Mouse (Mus musculus): ENCODE data around the gene Cacfd1. TPM values are rescaled to one million over a fixed set of nuclear protein-coding genes. Genes with fewer than 3 reads are reported as not detected.
A peak's percentile ranks its signal among the peaks of the same experiment; 100 is the strongest.

Gene Cacfd1
- polyA plus RNA-seq, 1 experiment from 2014 or later: 56.5 TPM

DNA sequence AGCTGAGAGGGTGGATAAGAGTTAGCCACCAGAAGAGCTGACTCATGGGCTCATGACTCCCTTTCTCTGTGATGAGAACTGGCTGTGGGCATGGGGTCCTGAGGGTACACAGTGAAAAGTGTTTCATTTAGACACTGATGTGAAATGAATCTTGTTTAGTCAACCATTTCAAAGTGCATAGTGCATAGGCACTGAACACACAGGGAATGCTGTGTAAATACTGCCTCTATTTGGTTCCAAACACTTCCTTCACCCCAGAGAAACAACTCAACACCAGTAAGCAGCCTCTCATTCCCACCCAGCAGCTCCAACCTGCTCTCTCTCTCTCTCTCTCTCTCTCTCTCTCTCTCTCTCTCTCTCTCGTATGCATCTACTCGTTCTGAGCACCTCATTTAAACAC is 25.5 kb upstream of the Cacfd1 start:
- no peak overlapping the region for H3K27ac ChIP-seq (ENCODE audit: low read depth, low read length)
- H3K9ac ChIP-seq (ENCODE audit: low read depth, low read length): no peak overlapping the region
- no peaks in the 10 kb centered on the region for H3K36me3 ChIP-seq (ENCODE audit: control insufficient read depth, insufficient read depth, low read length)
- H3K4me1 ChIP-seq (ENCODE audit: control insufficient read depth, insufficient read depth, low read length): no peaks in the 10 kb centered on the region
- no peak overlapping the region for H3K4me3 ChIP-seq (ENCODE audit: low read length)
- H3K4me2 ChIP-seq (replicated peaks; ENCODE audit: low read depth, low read length): no peak overlapping the region
- no peaks in the 10 kb centered on the region for H3K9me3 ChIP-seq (ENCODE audit: control insufficient read depth, low read length)
- no peak for ATAC-seq (ENCODE audit: low FRiP score, low TSS enrichment)
- no peaks in the 10 kb centered on the region for H3K27me3 ChIP-seq (ENCODE audit: control insufficient read depth, insufficient read depth, low read length)
- 87% methylated on average over 2 of the region's 2 CpGs for WGBS

DNA sequence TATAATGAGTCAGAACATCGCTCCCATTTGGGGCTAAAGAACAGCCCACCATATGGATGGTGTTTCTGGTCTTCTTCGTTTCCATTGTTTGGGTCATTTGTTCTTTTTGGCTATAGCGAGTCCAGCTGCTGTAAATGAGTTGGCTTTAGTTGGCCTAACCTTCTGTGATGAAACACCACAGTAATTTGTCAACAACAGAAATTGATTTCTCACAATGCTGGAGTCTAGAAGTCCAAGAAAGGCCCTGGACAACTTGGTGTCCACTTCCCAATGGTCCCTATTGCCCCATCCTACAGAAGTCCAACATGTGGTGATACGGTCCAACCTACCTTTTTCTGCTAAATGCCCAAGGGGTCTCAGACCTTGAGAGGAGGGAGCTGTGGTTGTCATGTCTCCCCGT is 25.1 kb upstream of the Cacfd1 start:
- WGBS: 84% methylated on average over 5 of the region's 5 CpGs
- Histone ChIP-seq H3K9ac (ENCODE audit: low read depth, low read length) (no peak overlapping the region), H3K9me3 (ENCODE audit: control insufficient read depth, low read length) (no peaks in the 10 kb centered on the region), H3K4me2 (replicated peaks; ENCODE audit: low read depth, low read length) (no peak overlapping the region), H3K27me3 (ENCODE audit: control insufficient read depth, insufficient read depth, low read length) (no peaks in the 10 kb centered on the region), H3K4me3 (ENCODE audit: low read length) (no peak overlapping the region), H3K4me1 (ENCODE audit: control insufficient read depth, insufficient read depth, low read length) (no peaks in the 10 kb centered on the region), H3K27ac (ENCODE audit: low read depth, low read length) (no peak overlapping the region), H3K36me3 (ENCODE audit: control insufficient read depth, insufficient read depth, low read length) (no peaks in the 10 kb centered on the region)
- no peak for ATAC-seq (ENCODE audit: low FRiP score, low TSS enrichment)

DNA sequence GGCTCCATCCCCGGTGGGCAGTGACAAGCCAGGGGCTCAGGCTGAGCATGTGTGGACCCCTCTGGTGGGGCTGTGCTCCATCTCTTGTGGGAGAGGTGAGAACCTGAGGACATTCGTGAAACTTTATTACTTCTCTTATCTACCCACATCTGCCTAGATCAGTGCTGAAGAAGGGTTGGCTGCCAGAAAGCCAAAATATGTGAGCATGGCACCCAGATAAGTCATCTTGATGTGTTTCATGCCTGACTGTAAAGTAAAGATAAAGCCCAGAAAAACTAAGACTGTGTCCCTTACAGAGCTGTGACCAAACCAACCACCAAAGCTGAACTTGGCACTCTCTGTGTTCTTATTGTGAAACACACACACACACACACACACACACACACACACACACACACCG is 15.8 kb upstream of the Cacfd1 start:
- Histone ChIP-seq H3K27ac (ENCODE audit: low read depth, low read length) (no peak overlapping the region), H3K27me3 (ENCODE audit: control insufficient read depth, insufficient read depth, low read length) (no peaks in the 10 kb centered on the region), H3K4me1 (ENCODE audit: control insufficient read depth, insufficient read depth, low read length) (no peaks in the 10 kb centered on the region), H3K4me3 (ENCODE audit: low read length) (no peak overlapping the region), H3K36me3 (ENCODE audit: control insufficient read depth, insufficient read depth, low read length) (no peaks in the 10 kb centered on the region), H3K9ac (ENCODE audit: low read depth, low read length) (no peak overlapping the region), H3K9me3 (ENCODE audit: control insufficient read depth, low read length) (no peaks in the 10 kb centered on the region), H3K4me2 (replicated peaks; ENCODE audit: low read depth, low read length) (no peak overlapping the region)
- WGBS: 78% methylated on average over 3 of the region's 3 CpGs
- no peak for ATAC-seq (ENCODE audit: low FRiP score, low TSS enrichment)

DNA sequence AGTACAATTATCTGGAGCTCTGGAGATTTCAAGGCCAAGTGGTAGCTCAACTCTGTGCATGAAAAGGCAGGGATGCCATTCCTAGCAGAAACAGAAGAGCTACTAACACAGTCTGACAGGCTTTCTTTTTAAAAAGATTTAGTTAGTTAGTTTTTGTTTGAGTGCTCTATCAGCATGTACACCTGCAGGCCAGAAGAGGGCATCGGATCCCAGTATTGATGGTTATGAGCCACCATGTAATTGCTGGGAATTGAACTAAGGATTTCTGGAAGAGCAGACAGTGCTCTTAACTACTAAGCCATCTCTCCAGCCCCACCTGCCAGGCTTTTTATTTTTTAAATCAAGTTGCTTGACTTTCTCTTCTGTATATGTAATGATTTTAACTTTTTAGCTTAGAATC is 12.2 kb upstream of the Cacfd1 start:
- Histone ChIP-seq H3K27me3 (ENCODE audit: control insufficient read depth, insufficient read depth, low read length) (no peaks in the 10 kb centered on the region), H3K9me3 (ENCODE audit: control insufficient read depth, low read length) (no peaks in the 10 kb centered on the region), H3K4me1 (ENCODE audit: control insufficient read depth, insufficient read depth, low read length) (no peaks in the 10 kb centered on the region), H3K4me2 (replicated peaks; ENCODE audit: low read depth, low read length) (no peak overlapping the region), H3K36me3 (ENCODE audit: control insufficient read depth, insufficient read depth, low read length) (no peaks in the 10 kb centered on the region), H3K9ac (ENCODE audit: low read depth, low read length) (no peak overlapping the region), H3K27ac (ENCODE audit: low read depth, low read length) (no peak overlapping the region), H3K4me3 (ENCODE audit: low read length) (no peak overlapping the region)
- ATAC-seq (ENCODE audit: low FRiP score, low TSS enrichment): no peak
- 95% methylated on average over 1 of the region's 1 CpGs for WGBS

DNA sequence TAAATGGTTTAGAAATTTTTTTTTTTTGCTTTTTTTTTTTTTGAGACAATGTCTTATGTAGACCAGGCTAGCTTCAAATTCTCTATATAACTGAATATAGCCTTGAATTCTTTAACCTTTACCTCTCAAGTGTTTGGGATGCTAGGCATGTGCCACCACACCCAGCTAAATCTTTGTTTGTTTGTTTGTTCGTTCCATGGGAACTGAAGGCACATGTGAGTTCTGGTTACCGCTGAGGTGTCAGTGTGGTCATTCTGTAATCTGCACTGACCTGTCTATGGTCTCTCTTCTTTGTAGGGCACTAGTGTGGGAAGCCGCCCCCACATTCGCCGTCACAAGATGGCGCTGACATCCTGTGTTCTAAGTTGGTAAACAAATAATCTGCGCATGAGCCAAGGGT is 11.7 kb upstream of the Cacfd1 start:
- H3K4me2 ChIP-seq (replicated peaks; ENCODE audit: low read depth, low read length): no peak overlapping the region
- no peaks in the 10 kb centered on the region for H3K9me3 ChIP-seq (ENCODE audit: control insufficient read depth, low read length)
- WGBS: 90% methylated on average over 6 of the region's 7 CpGs
- H3K9ac ChIP-seq (ENCODE audit: low read depth, low read length): no peak overlapping the region
- no peaks in the 10 kb centered on the region for H3K4me1 ChIP-seq (ENCODE audit: control insufficient read depth, insufficient read depth, low read length)
- no peaks in the 10 kb centered on the region for H3K27me3 ChIP-seq (ENCODE audit: control insufficient read depth, insufficient read depth, low read length)
- ATAC-seq (ENCODE audit: low FRiP score, low TSS enrichment): no peak
- no peaks in the 10 kb centered on the region for H3K36me3 ChIP-seq (ENCODE audit: control insufficient read depth, insufficient read depth, low read length)
- H3K27ac ChIP-seq (ENCODE audit: low read depth, low read length): no peak overlapping the region
- no peak overlapping the region for H3K4me3 ChIP-seq (ENCODE audit: low read length)

DNA sequence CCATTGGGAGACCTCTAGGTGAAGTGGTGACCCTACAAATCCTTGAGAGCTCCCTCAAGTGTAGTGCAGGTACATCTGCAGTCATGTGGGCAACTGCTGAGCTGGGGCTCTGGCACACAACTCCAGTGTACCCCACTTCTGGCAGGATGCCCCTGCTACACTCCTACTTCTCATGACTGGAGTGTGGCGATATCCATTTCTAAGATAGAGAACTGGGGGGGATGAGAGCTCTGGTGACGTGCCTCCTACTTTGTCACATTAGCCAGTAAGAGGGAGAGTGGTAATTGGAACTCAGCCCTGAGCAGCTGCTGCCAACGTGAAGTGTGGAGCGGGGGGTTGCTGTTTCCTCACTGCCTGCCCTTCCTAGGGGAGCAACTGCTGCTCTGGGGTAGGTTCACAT is 3.5 kb upstream of the Cacfd1 start:
- 62% methylated on average over 4 of the region's 4 CpGs for WGBS
- no peak overlapping the region for H3K27ac ChIP-seq (ENCODE audit: low read depth, low read length)
- ATAC-seq (ENCODE audit: low FRiP score, low TSS enrichment): no peak
- no peak overlapping the region for H3K4me2 ChIP-seq (replicated peaks; ENCODE audit: low read depth, low read length)
- H3K4me1 ChIP-seq (ENCODE audit: control insufficient read depth, insufficient read depth, low read length): peaks cover 14% of the 10 kb centered on the region
- no peak overlapping the region for H3K4me3 ChIP-seq (ENCODE audit: low read length)
- no peaks in the 10 kb centered on the region for H3K36me3 ChIP-seq (ENCODE audit: control insufficient read depth, insufficient read depth, low read length)
- no peaks in the 10 kb centered on the region for H3K9me3 ChIP-seq (ENCODE audit: control insufficient read depth, low read length)
- H3K27me3 ChIP-seq (ENCODE audit: control insufficient read depth, insufficient read depth, low read length): no peaks in the 10 kb centered on the region
- H3K9ac ChIP-seq (ENCODE audit: low read depth, low read length): no peak overlapping the region

DNA sequence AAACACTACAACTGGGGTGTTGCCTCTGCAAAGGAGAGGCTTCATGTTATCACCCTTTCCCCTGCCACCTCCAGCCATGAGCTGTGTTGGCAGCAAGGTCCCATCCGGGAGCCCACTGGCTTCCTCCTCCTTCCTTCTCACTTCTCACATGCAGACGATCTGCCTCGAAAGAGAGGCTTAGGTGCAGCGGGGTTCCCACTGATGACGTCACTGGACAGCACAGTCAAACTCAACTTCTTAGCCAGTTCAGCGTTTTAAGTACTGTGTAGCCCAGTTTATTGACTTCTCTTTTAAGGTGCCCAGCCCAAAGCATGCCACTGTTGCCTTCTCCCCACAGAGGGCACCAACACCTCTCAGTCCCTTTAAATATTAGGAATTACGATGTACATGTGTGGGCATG is 2.0 kb upstream of the Cacfd1 start:
- Histone ChIP-seq H3K4me1 (ENCODE audit: control insufficient read depth, insufficient read depth, low read length) (peaks cover 14% of the 10 kb centered on the region), H3K4me3 (ENCODE audit: low read length) (no peak overlapping the region), H3K27me3 (ENCODE audit: control insufficient read depth, insufficient read depth, low read length) (no peaks in the 10 kb centered on the region), H3K9me3 (ENCODE audit: control insufficient read depth, low read length) (no peaks in the 10 kb centered on the region), H3K36me3 (ENCODE audit: control insufficient read depth, insufficient read depth, low read length) (no peaks in the 10 kb centered on the region), H3K4me2 (replicated peaks; ENCODE audit: low read depth, low read length) (no peak overlapping the region), H3K9ac (ENCODE audit: low read depth, low read length) (no peak overlapping the region), H3K27ac (ENCODE audit: low read depth, low read length) (no peak overlapping the region)
- 78% methylated on average over 7 of the region's 7 CpGs for WGBS
- ATAC-seq (ENCODE audit: low FRiP score, low TSS enrichment): no peak

DNA sequence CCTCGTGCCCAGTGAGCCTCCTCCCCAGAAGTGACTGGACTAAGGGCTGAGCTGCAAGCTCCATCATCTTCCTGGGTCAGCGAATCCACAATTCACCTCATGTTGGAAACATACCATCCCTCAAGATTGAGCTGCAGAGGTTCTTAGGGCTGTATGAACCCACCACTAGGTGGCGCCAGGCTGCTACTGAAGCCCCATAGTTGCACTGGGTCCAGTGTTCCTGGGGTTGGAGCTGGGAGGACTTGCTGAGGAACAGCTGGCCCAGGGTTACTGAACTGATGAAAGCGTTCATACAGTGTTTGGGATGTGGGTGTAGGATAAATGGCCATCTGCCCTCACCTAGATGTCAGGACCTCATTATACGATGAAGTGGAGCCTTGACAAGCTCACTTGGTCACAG is 8.1 kb downstream of the Cacfd1 start:
- no peaks in the 10 kb centered on the region for H3K27me3 ChIP-seq (ENCODE audit: control insufficient read depth, insufficient read depth, low read length)
- H3K9ac ChIP-seq (ENCODE audit: low read depth, low read length): no peak overlapping the region
- H3K27ac ChIP-seq (ENCODE audit: low read depth, low read length): no peak overlapping the region
- H3K4me2 ChIP-seq (replicated peaks; ENCODE audit: low read depth, low read length): no peak overlapping the region
- ATAC-seq (ENCODE audit: low FRiP score, low TSS enrichment): peak; percentile 61; the same call in 1 of the 2 replicates
- H3K4me3 ChIP-seq (ENCODE audit: low read length): no peak overlapping the region
- no peaks in the 10 kb centered on the region for H3K4me1 ChIP-seq (ENCODE audit: control insufficient read depth, insufficient read depth, low read length)
- no peaks in the 10 kb centered on the region for H3K9me3 ChIP-seq (ENCODE audit: control insufficient read depth, low read length)
- peaks cover 69% of the 10 kb centered on the region for H3K36me3 ChIP-seq (ENCODE audit: control insufficient read depth, insufficient read depth, low read length)
- 56% methylated on average over 5 of the region's 5 CpGs for WGBS

DNA sequence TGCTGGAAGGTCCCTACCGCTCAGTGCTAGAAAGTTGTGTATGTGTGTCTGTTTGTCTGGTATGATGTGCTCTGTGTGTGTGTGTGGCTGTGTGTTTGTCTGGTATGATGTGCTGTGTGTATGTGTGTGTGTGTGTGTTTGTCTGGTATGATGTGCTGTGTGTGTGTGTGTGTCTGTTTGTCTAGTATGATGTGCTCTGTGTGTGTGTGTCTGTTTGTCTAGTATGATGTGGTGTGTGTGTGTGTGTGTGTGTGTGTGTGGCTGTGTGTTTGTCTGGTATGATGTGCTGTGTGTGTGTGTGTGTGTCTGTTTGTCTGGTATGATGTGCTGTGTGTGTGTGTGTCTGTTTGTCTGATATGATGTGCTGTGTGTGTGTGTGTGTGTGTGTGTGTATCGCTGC is 9.8 kb downstream of the Cacfd1 start:
- Histone ChIP-seq H3K9ac (ENCODE audit: low read depth, low read length) (no peak overlapping the region), H3K4me3 (ENCODE audit: low read length) (no peak overlapping the region), H3K4me1 (ENCODE audit: control insufficient read depth, insufficient read depth, low read length) (no peaks in the 10 kb centered on the region), H3K4me2 (replicated peaks; ENCODE audit: low read depth, low read length) (no peak overlapping the region), H3K27me3 (ENCODE audit: control insufficient read depth, insufficient read depth, low read length) (no peaks in the 10 kb centered on the region), H3K9me3 (ENCODE audit: control insufficient read depth, low read length) (no peaks in the 10 kb centered on the region), H3K27ac (ENCODE audit: low read depth, low read length) (no peak overlapping the region), H3K36me3 (ENCODE audit: control insufficient read depth, insufficient read depth, low read length) (peaks cover 53% of the 10 kb centered on the region)
- 96% methylated on average over 2 of the region's 2 CpGs for WGBS
- no peak for ATAC-seq (ENCODE audit: low FRiP score, low TSS enrichment)

DNA sequence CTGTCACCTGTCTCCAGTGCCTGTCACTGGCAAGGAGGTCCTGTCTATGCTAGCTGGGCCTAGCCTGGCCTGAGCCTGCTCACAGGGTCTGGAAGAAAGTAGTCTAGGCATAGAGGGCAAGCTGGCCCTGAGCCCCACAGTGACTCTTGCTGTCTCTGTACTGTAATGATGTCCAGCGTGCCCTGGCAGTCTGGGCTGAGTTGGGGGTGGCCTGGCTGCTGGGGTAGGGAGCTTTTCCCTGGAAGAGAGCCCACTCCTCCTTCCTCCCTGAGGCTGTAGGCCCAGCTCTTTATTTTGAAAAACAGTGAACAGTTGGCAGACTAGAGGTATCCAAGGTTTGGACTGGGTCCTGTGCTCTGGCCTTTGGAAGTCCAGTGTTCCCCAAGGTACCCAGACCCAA is 11.4 kb downstream of the Cacfd1 start:
- ATAC-seq (ENCODE audit: low FRiP score, low TSS enrichment): no peak
- no peak overlapping the region for H3K9ac ChIP-seq (ENCODE audit: low read depth, low read length)
- peaks cover 37% of the 10 kb centered on the region for H3K36me3 ChIP-seq (ENCODE audit: control insufficient read depth, insufficient read depth, low read length)
- H3K9me3 ChIP-seq (ENCODE audit: control insufficient read depth, low read length): no peaks in the 10 kb centered on the region
- no peaks in the 10 kb centered on the region for H3K4me1 ChIP-seq (ENCODE audit: control insufficient read depth, insufficient read depth, low read length)
- no peaks in the 10 kb centered on the region for H3K27me3 ChIP-seq (ENCODE audit: control insufficient read depth, insufficient read depth, low read length)
- WGBS: 84% methylated on average over 1 of the region's 1 CpGs
- H3K4me3 ChIP-seq (ENCODE audit: low read length): no peak overlapping the region
- no peak overlapping the region for H3K4me2 ChIP-seq (replicated peaks; ENCODE audit: low read depth, low read length)
- H3K27ac ChIP-seq (ENCODE audit: low read depth, low read length): no peak overlapping the region

All from kidney, embryonic 14.5 days (tissue).